Mouse (Mus musculus) lung, postnatal 0 days (tissue): ENCODE results near the gene Cntn6. TPM values are rescaled to one million over a fixed set of nuclear protein-coding genes. Genes with fewer than 3 reads are reported as not detected.

Source experiments
- ATAC-seq: fragments of 200-750 bp; cut with Nextera tagmentation; 2 replicates; pipeline ENCODE4 v1.8.0; 2017; ENCODE audit warnings: moderate library complexity
- DNase-seq: peaks from one replicate; pipeline ENCODE4 v3.0.0-alpha.2; 2016; ENCODE audit warnings: low spot score
- H3K27ac ChIP-seq: fragments of 300-500 bp; sonication (generic); 2 replicates; pipeline ENCODE4 v1.5.1; 2014; ENCODE audit warnings: antibody characterized with exemption, mild to moderate bottlenecking, low read length, mixed read lengths
- H3K27me3 ChIP-seq: fragments of 300-500 bp; sonication (generic); replicated peaks from 2 replicates; pipeline ENCODE4 v1.6.1; 2014; ENCODE audit warnings: low read length, mixed read lengths; ENCODE audit not compliant: insufficient read depth
- H3K36me3 ChIP-seq: fragments of 300-500 bp; sonication (generic); 2 replicates; pipeline ENCODE4 v1.6.1; 2014; ENCODE audit warnings: low read length, mixed read lengths; ENCODE audit not compliant: insufficient read depth
- H3K4me1 ChIP-seq: fragments of 300-500 bp; sonication (generic); 2 replicates; pipeline ENCODE4 v1.6.1; 2014; ENCODE audit warnings: antibody characterized with exemption, low read depth, low read length, mixed read lengths; ENCODE audit not compliant: insufficient read depth
- H3K4me2 ChIP-seq: fragments of 300-500 bp; sonication (generic); replicated peaks from 2 replicates; pipeline ENCODE4 v1.6.1; 2014; ENCODE audit warnings: low read depth, mild to moderate bottlenecking, low read length, moderate library complexity, mixed read lengths
- H3K4me3 ChIP-seq: fragments of 300-500 bp; sonication (generic); 2 replicates; pipeline ENCODE4 v1.5.1; 2014; ENCODE audit warnings: low read depth, low read length
- H3K9ac ChIP-seq: fragments of 300-500 bp; sonication (generic); replicated peaks from 2 replicates; pipeline ENCODE4 v1.6.1; 2014; ENCODE audit warnings: low read depth, mild to moderate bottlenecking
- H3K9me3 ChIP-seq: fragments of 300-500 bp; sonication (generic); 2 replicates; pipeline ENCODE4 v1.6.1; 2016; ENCODE audit warnings: low read length, mixed read lengths
- CTCF ChIP-seq: IDR thresholded peaks from 2 replicates; pipeline ENCODE4 v1.5.1; 2016; ENCODE audit warnings: antibody characterized with exemption, mild to moderate bottlenecking
- EP300 ChIP-seq: IDR thresholded peaks from 2 replicates; pipeline ENCODE4 v1.6.1; 2016; ENCODE audit warnings: antibody characterized with exemption, mild to moderate bottlenecking, control low read depth
- WGBS: fragments of 180-500 bp; shearing (Covaris S2); extraction: QIAGEN DNeasy Blood & Tissue Kit; methylation state at CpG from one replicate; pipeline ENCODE4 v1.1.7; 2014; 5-methylcytosine and 5-hydroxymethylcytosine counted together
- polyA plus RNA-seq: library from polyadenylated mRNA; unstranded; fragments of >200 nt; fragmentation: Nextera tagmentation; extraction: Ambion mirVana; gene quantifications from 2 replicates; pipeline ENCODE4 v1.2.1, GENCODE M21; 2015

Cntn6 gene
- polyA plus RNA-seq, 1 experiment from 2014 or later, result 0.07 TPM

GRCm38 (mm10) chr6:104563993-104564392, 71.4 kb downstream of the Cntn6 start:
- no peak overlapping the region for H3K4me2 ChIP-seq
- no peak for TF ChIP-seq EP300
- TF ChIP-seq CTCF, result no peak
- H3K36me3 ChIP-seq, result no peaks in the 10 kb centered on the region
- 73% methylated on average over 1 of the region's 1 CpGs for WGBS
- no peak overlapping the region for H3K9ac ChIP-seq
- H3K27ac ChIP-seq, result no peak overlapping the region
- DNase-seq (no peak), ATAC-seq (no peak)
- no peaks in the 10 kb centered on the region for H3K27me3 ChIP-seq
- no peaks in the 10 kb centered on the region for H3K4me1 ChIP-seq
- no peaks in the 10 kb centered on the region for H3K9me3 ChIP-seq
- no peak overlapping the region for H3K4me3 ChIP-seq

GRCm38 (mm10) chr6:104569564-104569963, 77.0 kb downstream of the Cntn6 start:
- no peak overlapping the region for H3K27ac ChIP-seq
- no peaks in the 10 kb centered on the region for H3K27me3 ChIP-seq
- no peak for DNase-seq
- H3K4me3 ChIP-seq, result no peak overlapping the region
- TF ChIP-seq CTCF (no peak), EP300 (no peak)
- H3K4me1 ChIP-seq, result no peaks in the 10 kb centered on the region
- ATAC-seq, result no peak
- no peaks in the 10 kb centered on the region for H3K9me3 ChIP-seq
- no peak overlapping the region for H3K4me2 ChIP-seq
- no peak overlapping the region for H3K9ac ChIP-seq
- H3K36me3 ChIP-seq, result no peaks in the 10 kb centered on the region

GRCm38 (mm10) chr6:104588028-104588427, 95.4 kb downstream of the Cntn6 start:
- no peaks in the 10 kb centered on the region for H3K27me3 ChIP-seq
- DNase-seq (no peak), ATAC-seq (no peak)
- TF ChIP-seq CTCF (no peak), EP300 (no peak)
- no peak overlapping the region for H3K4me2 ChIP-seq
- H3K27ac ChIP-seq, result no peak overlapping the region
- H3K9ac ChIP-seq, result no peak overlapping the region
- WGBS, result 49% methylated on average over 3 of the region's 3 CpGs
- no peaks in the 10 kb centered on the region for H3K4me1 ChIP-seq
- no peaks in the 10 kb centered on the region for H3K9me3 ChIP-seq
- no peak overlapping the region for H3K4me3 ChIP-seq
- H3K36me3 ChIP-seq, result no peaks in the 10 kb centered on the region

GRCm38 (mm10) chr6:104600838-104601397, 108.3 kb downstream of the Cntn6 start:
- DNase-seq (peak; percentile 4), ATAC-seq (no peak)
- no peaks in the 10 kb centered on the region for H3K27me3 ChIP-seq
- no peaks in the 10 kb centered on the region for H3K4me1 ChIP-seq
- no peaks in the 10 kb centered on the region for H3K36me3 ChIP-seq
- no peaks in the 10 kb centered on the region for H3K9me3 ChIP-seq
- no peak overlapping the region for H3K4me2 ChIP-seq
- no peak overlapping the region for H3K9ac ChIP-seq
- no peak overlapping the region for H3K27ac ChIP-seq
- TF ChIP-seq CTCF (no peak), EP300 (no peak)
- no peak overlapping the region for H3K4me3 ChIP-seq
- 71% methylated on average over 2 of the region's 2 CpGs for WGBS

GRCm38 (mm10) chr6:104602894-104603293, 110.3 kb downstream of the Cntn6 start:
- Histone ChIP-seq H3K4me2 (no peak overlapping the region), H3K27me3 (no peaks in the 10 kb centered on the region), H3K36me3 (no peaks in the 10 kb centered on the region), H3K4me3 (no peak overlapping the region), H3K27ac (no peak overlapping the region), H3K4me1 (no peaks in the 10 kb centered on the region), H3K9ac (no peak overlapping the region), H3K9me3 (no peaks in the 10 kb centered on the region)
- DNase-seq (no peak), ATAC-seq (no peak)
- no peak for TF ChIP-seq EP300
- TF ChIP-seq CTCF, result no peak

GRCm38 (mm10) chr6:104603371-104603770, 110.8 kb downstream of the Cntn6 start:
- Histone ChIP-seq H3K9me3 (no peaks in the 10 kb centered on the region), H3K4me2 (no peak overlapping the region), H3K4me1 (no peaks in the 10 kb centered on the region), H3K27me3 (no peaks in the 10 kb centered on the region), H3K4me3 (no peak overlapping the region), H3K9ac (no peak overlapping the region), H3K36me3 (no peaks in the 10 kb centered on the region), H3K27ac (no peak overlapping the region)
- ATAC-seq, result no peak
- TF ChIP-seq EP300 (no peak), CTCF (no peak)
- no peak for DNase-seq
- WGBS, result 58% methylated on average over 4 of the region's 4 CpGs

- Histone ChIP-seq H3K4me2 (no peak overlapping the region), H3K36me3 (no peaks in the 10 kb centered on the region), H3K4me1 (no peaks in the 10 kb centered on the region), H3K9ac (no peak overlapping the region), H3K27me3 (no peaks in the 10 kb centered on the region), H3K9me3 (no peaks in the 10 kb centered on the region), H3K27ac (no peak overlapping the region), H3K4me3 (no peak overlapping the region)
- 34% methylated on average over 3 of the region's 3 CpGs for WGBS
- ATAC-seq (peak; percentile 60), DNase-seq (peak; percentile 28)
- TF ChIP-seq CTCF, result no peak
- no peak for TF ChIP-seq EP300
Observed at GRCm38 (mm10) chr6:104605214-104605613, 112.6 kb downstream of the Cntn6 start.
